Mouse (Mus musculus) bone marrow, adult 2 months (tissue): ENCODE results near the gene Tmem30a.

Experiments
- CTCF ChIP-seq: fragments of 200-500 bp; IDR thresholded peaks from 2 replicates; pipeline ENCODE4 v1.5.1; 2011; ENCODE audit warnings: low read length, control low read depth; ENCODE audit not compliant: control insufficient read depth, insufficient read depth
- POLR2A ChIP-seq: fragments of 200-500 bp; IDR thresholded peaks from 2 replicates; pipeline ENCODE4 v1.6.1; 2011; ENCODE audit warnings: low read depth, mild to moderate bottlenecking, control low read depth, low read length, borderline replicate concordance; ENCODE audit not compliant: control insufficient read depth

DNA sequence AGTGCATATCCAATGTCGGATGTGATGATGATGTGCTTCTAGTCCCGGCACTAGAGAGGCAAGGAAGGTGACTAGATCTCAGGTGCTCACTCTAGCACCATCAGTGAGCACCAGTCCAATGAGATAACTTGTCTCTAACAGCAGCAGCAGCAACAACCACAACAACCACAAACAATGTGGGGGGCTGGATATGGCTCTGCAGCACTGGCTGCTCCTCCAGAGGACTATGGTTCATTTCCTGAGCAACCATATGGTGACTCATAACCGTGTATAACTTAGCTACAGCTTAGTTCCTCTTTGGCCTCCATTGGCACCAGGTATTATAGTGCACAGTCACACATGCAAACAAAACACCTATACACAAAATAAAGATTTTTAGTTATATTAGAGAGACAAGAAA, 17.2 kb upstream of the Tmem30a start:
- TF ChIP-seq POLR2A (no peak), CTCF (no peak)
